Mouse (Mus musculus) myocyte (in vitro differentiated cells): ENCODE data around the gene Pp2d1.

Experiments
- E2F4 ChIP-seq: IDR thresholded peaks from one replicate; pipeline ENCODE4 v1.6.1; 2011; ENCODE audit warnings: mild to moderate bottlenecking, control low read depth, moderate library complexity; ENCODE audit not compliant: insufficient read depth
- MAX ChIP-seq: IDR thresholded peaks from one replicate; pipeline ENCODE4 v1.6.1; 2011; ENCODE audit warnings: low read depth, mild to moderate bottlenecking, control low read depth
- MYOG ChIP-seq, 3 experiments: IDR thresholded peaks; one replicate each; pipeline ENCODE4 v1.6.1; 2011; ENCODE audit warnings: control low read depth in 2 of 3, low read depth in 2 of 3, mild to moderate bottlenecking in 2 of 3; ENCODE audit not compliant: insufficient read length in 2 of 3, control insufficient read depth in 1 of 3, insufficient read depth in 1 of 3
- POLR2A ChIP-seq: IDR thresholded peaks from one replicate; pipeline ENCODE4 v1.6.1; 2011; ENCODE audit warnings: low read depth, mild to moderate bottlenecking, control low read depth, moderate library complexity; ENCODE audit not compliant: insufficient read length
- REST ChIP-seq: IDR thresholded peaks from one replicate; pipeline ENCODE4 v1.6.1; 2011; ENCODE audit warnings: mild to moderate bottlenecking, control low read depth, moderate library complexity; ENCODE audit not compliant: insufficient read depth, insufficient read length

- TF ChIP-seq POLR2A (no peak), REST (no peak), E2F4 (no peak), MAX (no peak), MYOG (IDR thresholded peaks at IDR 0.05; ENCODE audit: control insufficient read depth in 1 of 3, insufficient read depth in 1 of 3, insufficient read length in 2 of 3, low read depth in 2 of 3) (no peak)
Measured at GRCm38 (mm10) chr17:53543591-53544324, 4.5 kb upstream of the Pp2d1 start.
